Mouse (Mus musculus) kidney, postnatal 25 days (tissue): Measurements from ENCODE around the gene Nedd4.
"Not testable (repeated sequence)": the region's sequence is repeated elsewhere in the genome, so short reads cannot be mapped to it uniquely, and the experiment has no call there.

ENCODE experiments used
- DNase-seq, 2 experiments: peaks; one replicate each; pipeline ENCODE4 v3.0.0; 2021; ENCODE audit warnings: mixed read lengths in 2 of 2

The Nedd4 gene

DNA sequence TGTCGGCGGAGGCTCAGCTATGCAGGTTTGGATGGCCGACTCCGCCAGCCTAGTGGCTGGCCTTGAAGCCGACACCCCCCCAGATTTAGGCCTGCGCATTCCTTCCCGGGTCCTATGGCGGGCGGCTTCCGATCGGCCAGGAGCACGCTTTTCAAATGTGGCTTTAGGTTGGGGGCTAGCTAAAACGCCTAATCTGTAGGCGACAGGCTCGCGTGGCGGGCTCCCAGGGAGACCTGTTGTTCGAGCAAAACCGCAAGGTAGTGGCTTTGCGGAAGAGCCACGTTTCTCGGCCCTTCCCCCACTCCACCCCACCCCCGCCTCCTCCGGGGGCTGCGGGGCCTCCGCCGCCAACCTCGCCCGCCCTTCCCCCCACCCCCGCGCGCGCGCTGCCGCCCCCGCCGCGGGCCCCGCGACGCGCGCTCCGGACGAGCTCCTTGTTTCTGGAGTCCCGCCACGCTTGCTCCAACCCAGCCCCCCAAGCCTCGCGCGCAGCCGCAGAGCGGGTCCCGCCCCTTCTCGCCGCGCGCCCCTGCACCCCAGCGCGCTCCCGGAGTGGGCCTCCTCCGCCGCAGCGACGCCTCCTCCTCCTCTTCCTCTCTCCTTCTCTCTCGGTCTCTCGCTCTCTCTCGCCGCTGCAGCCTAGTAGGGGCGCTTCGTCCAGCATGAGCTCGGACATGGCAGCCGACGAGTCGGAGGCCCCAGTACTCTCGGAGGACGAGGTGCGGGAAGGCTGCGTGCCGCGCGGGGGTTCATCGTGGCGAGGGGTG, at the start of gene Nedd4:
Nedd4 (plus strand) TSS at position 452 of the 767 bp plus-strand sequence.
- DNase-seq, result peak; percentile 95 to 98

DNA sequence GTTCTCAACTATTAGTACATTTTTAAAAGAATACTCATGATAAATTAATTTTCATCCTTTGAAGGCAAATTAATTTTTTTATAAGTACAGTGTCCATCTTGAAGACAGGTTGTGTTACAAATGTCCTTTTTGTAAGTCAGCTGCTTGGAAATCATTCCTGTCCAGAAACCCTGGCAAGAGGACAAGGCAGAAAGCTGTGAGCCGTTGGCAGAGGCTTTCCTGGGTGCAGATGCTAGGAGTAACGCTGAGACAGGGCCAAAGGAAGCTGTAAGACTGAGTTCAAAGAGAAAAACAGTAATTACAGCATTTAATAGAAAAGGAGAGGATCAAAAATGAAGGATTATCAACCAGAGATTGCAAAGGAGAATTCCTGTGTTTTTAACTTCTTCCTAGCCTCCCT, 48.3 kb upstream of the Nedd4 start:
- no peak for DNase-seq

DNA sequence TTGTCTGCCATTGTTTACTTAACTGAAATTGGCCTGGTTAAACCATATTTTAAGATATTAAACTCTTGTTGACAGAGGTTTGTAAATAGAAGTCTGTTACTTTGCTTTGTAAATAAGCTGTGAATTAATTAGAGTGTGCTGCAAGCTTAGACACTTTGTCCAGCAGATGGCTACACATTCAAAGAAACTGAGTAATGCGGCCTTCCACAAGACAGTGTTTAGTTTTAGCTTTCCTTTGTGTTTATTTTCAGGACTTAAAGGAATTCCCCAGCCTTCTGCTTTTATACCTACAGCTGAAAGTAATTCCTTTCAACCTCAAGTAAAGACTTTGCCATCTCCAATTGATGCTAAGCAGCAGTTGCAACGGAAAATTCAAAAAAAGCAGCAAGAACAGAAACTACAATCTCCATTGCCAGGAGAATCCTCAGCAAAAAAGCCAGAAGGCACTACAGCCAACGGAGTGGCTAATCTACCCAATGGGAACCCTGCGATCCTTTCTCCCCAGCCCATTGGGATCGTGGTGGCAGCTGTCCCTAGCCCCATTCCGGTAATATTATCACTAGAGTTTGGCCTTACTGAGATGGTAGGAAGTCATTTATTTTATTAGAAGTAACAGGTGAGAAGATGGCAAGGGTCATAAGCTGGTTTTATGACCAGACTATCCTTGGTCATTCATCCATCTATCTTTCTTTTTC, 47.2 kb upstream of the Nedd4 start:
- DNase-seq, result no peak

- no peak for DNase-seq
These were observed 44.1 kb upstream of the Nedd4 start for GRCm38 (mm10) chr9:72618037-72618436.

GRCm38 (mm10) chr9:72623605-72624004, 38.5 kb upstream of the Nedd4 start:
- no peak for DNase-seq

- no peak for DNase-seq
These were observed 34.5 kb upstream of the Nedd4 start for GRCm38 (mm10) chr9:72627598-72627997.

- peak; percentile 61 to 68 for DNase-seq
These were observed 33.6 kb upstream of the Nedd4 start for GRCm38 (mm10) chr9:72628591-72628990.

DNA sequence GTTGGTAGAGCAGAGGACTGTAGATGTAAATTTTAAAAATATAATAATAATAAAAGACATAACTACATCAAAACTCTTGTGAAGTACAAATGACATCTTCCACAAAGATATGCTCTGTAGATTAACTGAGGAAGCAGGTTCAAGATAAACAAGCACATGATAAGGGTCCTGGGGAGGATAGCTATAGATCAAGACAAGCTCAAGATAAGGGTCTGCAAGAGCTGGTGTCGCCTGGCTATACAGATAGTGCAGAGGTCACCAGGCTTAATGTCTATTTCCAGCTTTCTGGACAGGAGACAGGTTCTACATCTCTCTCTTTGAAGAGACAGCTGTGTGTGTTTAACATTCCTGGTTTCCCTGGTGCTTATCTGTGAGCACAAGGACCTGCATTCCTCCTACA, 29.9 kb upstream of the Nedd4 start:
- DNase-seq, result no peak

- DNase-seq, result no peak
These were observed 27.0 kb upstream of the Nedd4 start for GRCm38 (mm10) chr9:72635134-72635533.

- DNase-seq, result no peak
These were observed 25.6 kb upstream of the Nedd4 start for GRCm38 (mm10) chr9:72636547-72636946.

DNA sequence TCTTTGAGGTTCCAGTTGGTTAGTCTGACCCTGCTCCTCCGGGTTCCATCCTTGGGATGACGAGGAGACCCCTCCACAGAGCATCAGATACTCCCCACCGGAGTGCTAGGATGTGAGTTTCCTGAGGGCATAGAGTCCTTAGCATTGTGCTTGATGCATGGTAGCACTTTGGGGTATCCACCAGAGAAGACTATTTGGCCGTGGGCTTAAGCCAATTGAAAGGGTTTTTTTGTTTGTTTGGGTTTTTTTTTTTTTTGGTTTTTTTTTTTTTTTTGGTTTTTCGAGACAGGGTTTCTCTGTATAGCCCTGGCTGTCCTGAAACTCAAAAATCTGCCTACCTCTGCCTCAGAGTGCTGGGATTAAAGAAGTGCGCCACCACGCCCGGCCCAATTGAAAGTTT, 24.9 kb upstream of the Nedd4 start:
- no peak for DNase-seq

DNA sequence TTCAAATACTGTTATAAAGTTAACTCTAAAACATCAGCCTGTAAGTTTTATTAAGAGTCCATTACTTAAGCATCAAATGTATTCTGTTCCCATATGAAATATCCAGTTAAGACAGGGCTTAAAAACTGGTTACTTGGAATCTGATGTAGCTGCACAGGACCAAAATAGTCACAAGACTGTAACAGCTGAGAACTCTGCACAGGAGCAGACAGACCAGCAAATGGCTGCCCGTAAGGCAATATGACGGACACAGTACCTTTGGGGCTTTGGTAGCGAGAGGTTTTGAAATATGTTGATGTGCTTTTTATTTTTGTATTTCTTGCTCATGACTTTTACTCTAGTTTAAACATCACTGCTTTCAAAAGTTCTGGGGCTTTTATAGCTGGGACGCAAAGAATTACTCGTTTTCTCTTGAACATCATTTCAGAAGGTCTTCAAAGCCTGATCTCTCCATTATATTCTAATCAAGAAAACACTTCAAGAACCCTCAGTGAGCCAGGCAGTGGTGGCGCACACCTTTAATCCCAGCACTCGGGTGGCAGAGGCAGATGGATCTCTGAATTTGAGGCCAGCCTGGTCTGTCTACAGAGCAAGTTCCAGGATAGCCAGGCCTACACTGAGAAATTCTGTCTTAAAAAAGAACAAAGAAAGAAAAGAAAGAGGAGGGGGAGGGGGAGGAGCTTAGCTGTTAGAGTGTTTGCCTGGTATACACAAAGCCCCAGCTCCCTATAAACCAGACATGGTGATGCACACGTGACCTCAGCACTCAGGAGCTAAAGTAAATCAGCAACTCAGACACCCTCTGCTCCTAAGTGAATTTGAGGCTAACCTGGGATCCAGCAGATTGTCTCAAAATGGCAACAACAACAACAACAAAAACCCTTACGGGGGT, 22.9 kb upstream of the Nedd4 start:
- DNase-seq, result peak; percentile 53 to 75

- DNase-seq, result peak; percentile 89 to 96
These were observed 22.1 kb upstream of the Nedd4 start for GRCm38 (mm10) chr9:72639843-72640621.

DNA sequence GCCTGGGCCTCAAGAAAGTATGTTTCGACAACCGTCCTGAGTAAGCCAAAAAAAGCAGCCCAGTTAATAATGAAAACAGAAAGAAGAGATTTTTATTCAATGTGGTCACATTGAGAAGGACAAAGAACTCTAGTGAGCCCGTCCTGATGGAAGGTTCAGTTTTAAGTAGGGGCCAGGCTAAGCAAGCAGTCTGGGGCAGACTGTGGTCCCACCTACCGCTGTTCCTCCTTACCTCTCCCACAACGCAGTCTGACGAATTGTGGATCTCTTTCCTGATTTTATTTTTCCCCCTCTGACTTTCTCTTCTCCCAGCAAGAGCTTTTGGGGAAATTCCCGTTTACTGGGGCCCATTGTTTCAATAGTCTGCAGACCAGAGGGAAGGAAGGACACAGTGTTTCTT, 21.5 kb upstream of the Nedd4 start:
- no peak for DNase-seq

- DNase-seq, result peak in 1 of 2 experiments; percentile 45
These were observed 21.0 kb upstream of the Nedd4 start for GRCm38 (mm10) chr9:72641093-72641680.

- not testable (repeated sequence) for DNase-seq
These were observed 19.2 kb upstream of the Nedd4 start for GRCm38 (mm10) chr9:72642756-72643447.

DNA sequence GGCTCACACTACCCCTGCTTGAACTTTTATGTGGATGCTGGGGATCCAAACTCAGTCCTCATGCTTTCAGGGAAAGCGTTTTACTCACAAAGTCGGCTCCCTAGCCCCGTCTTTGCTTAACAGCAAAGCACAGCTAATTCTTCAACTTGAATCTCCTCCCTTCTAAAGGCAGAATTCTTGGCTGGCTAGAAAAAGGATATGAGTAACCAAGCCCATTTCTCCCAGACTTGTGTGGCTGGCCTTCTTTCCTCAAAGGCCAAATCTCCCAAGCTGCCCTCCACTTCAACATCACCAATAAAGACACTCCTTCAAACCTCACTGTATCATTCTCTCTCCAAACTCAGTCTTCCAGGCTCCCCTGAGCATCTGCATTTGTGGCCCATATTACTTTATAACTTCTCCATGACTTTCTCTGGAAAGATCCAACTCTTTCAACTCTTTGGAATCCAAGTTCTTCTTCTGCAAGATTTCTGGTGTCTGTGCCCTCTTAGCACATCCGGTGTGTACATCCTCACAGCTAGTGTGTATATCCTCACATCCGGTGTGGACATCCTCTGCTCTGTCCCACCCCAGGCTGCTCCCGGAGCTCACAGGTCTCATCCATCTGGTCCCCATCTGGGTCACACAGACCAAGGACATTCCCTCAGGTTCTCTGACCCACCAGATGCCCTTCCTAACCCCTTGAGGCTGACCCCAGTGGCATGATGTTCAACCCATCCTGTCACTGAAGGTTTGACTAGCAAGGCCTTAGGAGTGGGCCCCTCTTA, 18.3 kb upstream of the Nedd4 start:
- DNase-seq, result no peak

- no peak for DNase-seq
These were observed 17.6 kb upstream of the Nedd4 start for GRCm38 (mm10) chr9:72644418-72645110.

GRCm38 (mm10) chr9:72649781-72650180, 12.4 kb upstream of the Nedd4 start:
- DNase-seq, result no peak

DNA sequence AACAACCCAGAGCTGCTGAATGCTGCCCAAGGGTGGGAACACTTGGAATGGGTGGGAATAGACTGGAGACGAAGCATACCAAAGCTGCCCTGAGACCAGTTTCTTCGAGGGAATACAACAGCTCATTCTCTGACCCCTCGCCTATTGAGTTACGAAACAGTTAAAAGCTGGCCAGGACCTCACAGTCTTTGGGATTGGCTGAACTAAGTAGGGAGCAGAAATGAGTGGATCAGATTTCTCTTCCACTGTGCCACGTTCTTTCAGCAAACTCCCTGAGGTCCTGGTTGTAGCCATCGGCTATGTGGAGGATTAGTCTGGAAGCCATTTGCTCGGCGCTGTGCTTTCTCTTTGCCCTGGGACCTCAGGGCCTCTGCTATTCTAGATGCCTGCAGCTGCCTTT, 9.2 kb upstream of the Nedd4 start:
- peak in 1 of 2 experiments; percentile 42 for DNase-seq
